Mouse (Mus musculus): ENCODE results near the gene Traf2.

Traf2 gene

GRCm38 (mm10) chr2:25545996-25546810, 537 bp downstream of the Traf2 start:
- DNase-seq (ENCODE audit: low read depth, low spot score) = no peak

GRCm38 (mm10) chr2:25541644-25542367, 4.9 kb downstream of the Traf2 start:
- no peak for DNase-seq (ENCODE audit: low read depth, low spot score)

- DNase-seq (ENCODE audit: low read depth, low spot score) = no peak
These were observed 6.2 kb downstream of the Traf2 start for GRCm38 (mm10) chr2:25540541-25540948.

- DNase-seq (ENCODE audit: low read depth, low spot score) = no peak
These were observed 10.2 kb downstream of the Traf2 start for GRCm38 (mm10) chr2:25536531-25536930.

GRCm38 (mm10) chr2:25534866-25535182, 11.9 kb downstream of the Traf2 start:
- no peak for DNase-seq (ENCODE audit: low read depth, low spot score)

- no peak for DNase-seq (ENCODE audit: low read depth, low spot score)
These were observed 12.4 kb downstream of the Traf2 start for GRCm38 (mm10) chr2:25534178-25534865.

- no peak for DNase-seq (ENCODE audit: low read depth, low spot score)
These were observed 13.0 kb downstream of the Traf2 start for GRCm38 (mm10) chr2:25533707-25534106.

GRCm38 (mm10) chr2:25526510-25527302, 20.0 kb downstream of the Traf2 start:
- no peak for DNase-seq (ENCODE audit: low read depth, low spot score)

GRCm38 (mm10) chr2:25509912-25510311, 36.8 kb downstream of the Traf2 start:
- DNase-seq (ENCODE audit: low read depth, low spot score) = no peak

GRCm38 (mm10) chr2:25506964-25507363, 39.8 kb downstream of the Traf2 start:
- DNase-seq (ENCODE audit: low read depth, low spot score) = no peak

- DNase-seq (ENCODE audit: low read depth, low spot score) = no peak
These were observed 40.9 kb downstream of the Traf2 start for GRCm38 (mm10) chr2:25505860-25506259.

GRCm38 (mm10) chr2:25505000-25505399, 41.7 kb downstream of the Traf2 start:
- no peak for DNase-seq (ENCODE audit: low read depth, low spot score)

GRCm38 (mm10) chr2:25504538-25504937, 42.2 kb downstream of the Traf2 start:
- DNase-seq (ENCODE audit: low read depth, low spot score) = no peak

- DNase-seq (ENCODE audit: low read depth, low spot score) = no peak
These were observed 44.0 kb downstream of the Traf2 start for GRCm38 (mm10) chr2:25502726-25503125.

- no peak for DNase-seq (ENCODE audit: low read depth, low spot score)
These were observed 44.9 kb downstream of the Traf2 start, which contains the start of gene C8g for GRCm38 (mm10) chr2:25501593-25502486. Gene C8g (minus strand): TSS chr2:25501719.

- DNase-seq (ENCODE audit: low read depth, low spot score) = peak; percentile 94
These were observed 45.9 kb downstream of the Traf2 start, which contains the start of gene Fbxw5 for GRCm38 (mm10) chr2:25500576-25501405. Gene Fbxw5 (plus strand): TSS chr2:25500750.

- no peak for DNase-seq (ENCODE audit: low read depth, low spot score)
These were observed 46.6 kb downstream of the Traf2 start for GRCm38 (mm10) chr2:25500071-25500575.

GRCm38 (mm10) chr2:25498622-25499478, 47.9 kb downstream of the Traf2 start:
- DNase-seq (ENCODE audit: low read depth, low spot score) = no peak
